Mouse (Mus musculus) right cerebral cortex, adult 2 months (tissue): ENCODE results near the gene Sytl3.
A peak's percentile ranks its signal among the peaks of the same experiment; 100 is the strongest.
"Not testable (repeated sequence)": the region's sequence is repeated elsewhere in the genome, so short reads cannot be mapped to it uniquely, and the experiment has no call there.

Source experiments
- DNase-seq, 2 experiments: peaks; one replicate each; pipeline ENCODE4 v3.0.0; 2021 to 2022; ENCODE audit warnings: low spot score in 2 of 2

Sytl3 gene

GRCm38 (mm10) chr17:6689344-6689743, 30.5 kb downstream of the Sytl3 start:
- not testable (repeated sequence) for DNase-seq

- peak; percentile 97 to 98 for DNase-seq
Measured at GRCm38 (mm10) chr17:6691596-6691995, 32.7 kb downstream of the Sytl3 start.

- not testable (repeated sequence) for DNase-seq
Measured at GRCm38 (mm10) chr17:6695712-6696111, 36.8 kb downstream of the Sytl3 start.

- DNase-seq, result not testable (repeated sequence)
Measured at GRCm38 (mm10) chr17:6696521-6696920, 37.6 kb downstream of the Sytl3 start.

- peak; percentile 55 to 69 for DNase-seq
Measured at GRCm38 (mm10) chr17:6697224-6697775, 38.4 kb downstream of the Sytl3 start.

GRCm38 (mm10) chr17:6699502-6699901, 40.6 kb downstream of the Sytl3 start:
- DNase-seq, result not testable (repeated sequence)

GRCm38 (mm10) chr17:6700077-6700476, 41.2 kb downstream of the Sytl3 start:
- not testable (repeated sequence) for DNase-seq

GRCm38 (mm10) chr17:6702625-6703221, 43.8 kb downstream of the Sytl3 start:
- DNase-seq, result not testable (repeated sequence)

- not testable (repeated sequence) for DNase-seq
Measured at GRCm38 (mm10) chr17:6703381-6704270, 44.7 kb downstream of the Sytl3 start.

- DNase-seq, result not testable (repeated sequence)
Measured at GRCm38 (mm10) chr17:6706448-6706847, 47.6 kb downstream of the Sytl3 start.

- not testable (repeated sequence) for DNase-seq
Measured at GRCm38 (mm10) chr17:6707422-6707821, 48.5 kb downstream of the Sytl3 start.

GRCm38 (mm10) chr17:6708194-6708593, 49.3 kb downstream of the Sytl3 start:
- not testable (repeated sequence) for DNase-seq

GRCm38 (mm10) chr17:6713483-6713882, 54.6 kb downstream of the Sytl3 start:
- DNase-seq, result not testable (repeated sequence)

- not testable (repeated sequence) for DNase-seq
Measured at GRCm38 (mm10) chr17:6713944-6714343, 55.1 kb downstream of the Sytl3 start.

GRCm38 (mm10) chr17:6727996-6728610, 69.2 kb downstream of the Sytl3 start:
- no peak for DNase-seq

GRCm38 (mm10) chr17:6729244-6729742, 70.4 kb downstream of the Sytl3 start:
- DNase-seq, result no peak

GRCm38 (mm10) chr17:6731132-6731531, 72.2 kb downstream of the Sytl3 start:
- no peak for DNase-seq

- DNase-seq, result no peak
Measured at GRCm38 (mm10) chr17:6731634-6732033, 72.7 kb downstream of the Sytl3 start.

GRCm38 (mm10) chr17:6732665-6733064, 73.8 kb downstream of the Sytl3 start:
- no peak for DNase-seq

GRCm38 (mm10) chr17:6733322-6733875, 74.5 kb downstream of the Sytl3 start:
- DNase-seq, result no peak

GRCm38 (mm10) chr17:6734746-6735441, 76.0 kb downstream of the Sytl3 start:
- DNase-seq, result no peak
